Mouse (Mus musculus): ENCODE measurements around the gene Trim15. TPM values are rescaled to one million over a fixed set of nuclear protein-coding genes. Genes with fewer than 3 reads are reported as not detected.
"Not testable (repeated sequence)": the region's sequence is repeated elsewhere in the genome, so short reads cannot be mapped to it uniquely, and the experiment has no call there.

Gene Trim15
- total RNA-seq (2021), result not detected in 2 replicates
- long read RNA-seq, experiment 1, result 0 reads
- long read RNA-seq, experiment 2, result 0 reads

DNA sequence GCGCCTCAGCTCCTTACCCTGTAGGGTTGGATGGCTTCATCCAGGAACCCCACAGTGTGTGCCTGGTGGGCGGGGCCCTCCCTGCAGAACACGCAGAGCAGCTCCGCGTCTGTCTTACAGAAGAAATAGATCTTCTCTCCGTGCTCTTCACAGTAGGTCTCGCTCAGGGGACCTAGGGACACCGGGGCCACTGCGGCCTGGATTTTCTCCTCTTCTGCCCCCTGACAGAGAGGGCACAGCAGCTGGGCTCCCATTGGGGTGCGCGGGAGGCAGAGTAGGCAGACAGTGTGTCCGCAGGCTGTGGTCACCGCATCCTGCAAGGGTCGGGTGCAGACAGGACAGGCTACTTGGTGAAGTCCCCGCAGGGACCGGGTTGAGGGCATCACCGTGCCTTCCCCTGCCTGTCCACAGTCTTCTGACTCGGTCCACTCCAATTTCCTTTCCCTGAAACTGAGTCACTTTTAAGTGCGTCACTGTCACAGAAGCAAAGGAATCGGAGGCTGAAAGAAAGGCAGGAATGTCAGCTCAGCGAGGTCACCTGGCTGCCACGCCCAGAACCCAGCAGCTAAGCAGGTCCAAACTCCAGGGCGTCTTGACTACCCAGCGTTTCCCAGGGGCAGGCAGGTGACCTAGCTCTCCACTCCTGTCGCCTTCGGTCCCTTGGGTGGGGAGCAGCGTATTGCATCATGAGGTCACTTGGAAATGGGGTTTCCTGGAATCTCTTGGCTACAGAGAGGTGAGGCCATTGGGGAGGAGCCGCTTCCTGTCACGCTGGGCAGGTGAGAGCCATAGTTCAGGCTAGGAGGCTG is at the start of gene Trim15:
Gene Trim15, minus strand, starts transcription at position 492 of the 809 bp plus-strand sequence.
- DNase-seq, result no peak

DNA sequence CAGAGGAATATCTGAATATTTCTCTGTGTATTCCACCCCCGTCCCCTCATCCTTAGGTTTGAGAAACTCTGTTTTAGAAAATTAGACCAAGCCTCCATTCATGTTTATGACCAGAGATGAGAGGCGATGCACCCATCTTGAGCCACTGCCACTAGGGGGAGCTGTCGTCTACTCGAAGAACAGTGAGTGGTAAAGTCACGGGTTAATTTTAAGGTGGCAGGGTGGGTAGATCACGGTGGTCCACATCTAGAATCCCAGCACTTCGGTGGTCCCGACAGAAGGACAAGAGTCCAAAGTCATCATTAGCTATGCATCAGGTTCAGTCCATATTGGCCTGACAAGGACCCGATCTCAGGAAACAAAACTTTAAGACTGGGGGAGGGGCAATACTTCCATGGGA is 48.1 kb upstream of the Trim15 start:
- peak; percentile 75 for DNase-seq

DNA sequence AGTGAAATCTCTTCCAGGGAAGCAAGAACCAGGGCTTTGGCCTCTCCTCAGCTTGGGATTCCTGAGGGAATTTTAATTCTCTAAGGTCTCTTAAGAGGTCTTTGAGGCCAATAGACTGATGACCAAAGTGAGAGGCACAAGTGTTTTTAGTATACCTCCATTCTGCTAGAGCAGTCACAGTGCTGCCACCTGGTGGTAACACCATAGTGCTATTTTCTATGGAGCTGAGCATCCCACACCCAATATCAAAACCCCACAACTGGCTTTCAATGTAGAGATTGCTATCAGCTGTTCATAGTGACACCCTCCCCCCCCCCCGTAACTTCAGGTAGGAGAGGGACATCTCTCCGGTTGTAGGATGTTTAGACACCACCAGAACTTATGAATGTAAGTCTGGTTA is 47.1 kb upstream of the Trim15 start:
- DNase-seq, result peak; percentile 84

GRCm38 (mm10) chr17:36912031-36912430 is 45.0 kb upstream of the Trim15 start:
- no peak for DNase-seq

DNA sequence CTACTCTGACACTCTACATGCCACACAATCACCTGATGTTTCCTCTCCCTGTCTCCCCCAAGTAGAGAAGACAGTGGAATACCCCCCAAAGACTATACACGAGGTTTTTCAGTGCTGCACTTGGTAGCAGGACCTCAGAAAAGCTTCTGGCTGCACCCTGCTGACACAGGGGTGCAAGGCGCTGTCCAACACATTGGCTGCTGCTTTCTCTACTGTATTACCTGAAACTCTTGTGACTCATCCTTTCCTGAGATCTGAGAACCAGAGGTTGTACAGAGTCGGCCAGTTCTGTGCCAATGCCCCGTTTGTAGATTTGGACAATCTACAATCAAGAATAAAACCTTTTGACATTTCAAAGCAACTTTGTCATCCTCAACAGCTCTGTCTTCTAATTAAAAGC is 42.8 kb upstream of the Trim15 start:
- DNase-seq, result no peak

GRCm38 (mm10) chr17:36908235-36908634 is 41.2 kb upstream of the Trim15 start:
- no peak for DNase-seq

DNA sequence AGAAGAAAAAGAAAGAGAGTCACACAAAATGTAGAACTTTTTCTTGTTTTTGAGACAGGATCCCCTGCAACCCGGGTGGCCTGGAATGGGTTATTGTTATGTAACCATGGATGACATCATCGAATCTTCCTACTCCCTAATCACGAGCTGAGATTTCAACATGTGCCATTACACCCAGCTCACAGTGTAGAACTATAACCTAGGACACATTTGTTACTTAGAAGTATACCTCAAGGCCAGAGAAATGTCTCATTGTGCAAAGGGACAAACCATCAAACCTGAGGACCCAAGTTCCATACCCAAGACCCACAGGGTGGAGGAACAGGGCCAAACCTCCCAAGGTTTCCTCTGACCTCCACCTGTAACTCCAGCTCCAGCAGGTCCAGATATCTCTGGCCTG is 36.6 kb upstream of the Trim15 start:
- no peak for DNase-seq

GRCm38 (mm10) chr17:36900691-36901090 is 33.7 kb upstream of the Trim15 start:
- no peak for DNase-seq

DNA sequence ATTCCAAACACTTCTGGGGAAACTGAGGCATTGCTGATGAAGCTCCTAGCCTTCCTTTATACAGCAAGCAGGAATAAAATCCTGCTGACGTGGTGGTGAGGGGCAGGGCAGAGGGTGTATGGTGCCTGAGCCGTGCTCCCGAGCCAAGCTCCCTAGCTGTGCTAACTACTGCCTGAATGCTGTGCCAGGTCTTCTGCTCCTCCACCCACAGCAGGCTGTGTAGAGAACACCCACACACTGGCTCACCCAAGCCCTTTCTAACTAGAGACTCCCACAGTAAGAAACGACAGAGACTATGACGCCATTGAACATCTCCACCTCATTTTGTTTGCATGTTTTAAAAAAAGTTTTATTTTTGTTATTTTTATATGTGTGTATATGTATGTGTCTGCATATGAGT is 33.0 kb upstream of the Trim15 start:
- no peak for DNase-seq

DNA sequence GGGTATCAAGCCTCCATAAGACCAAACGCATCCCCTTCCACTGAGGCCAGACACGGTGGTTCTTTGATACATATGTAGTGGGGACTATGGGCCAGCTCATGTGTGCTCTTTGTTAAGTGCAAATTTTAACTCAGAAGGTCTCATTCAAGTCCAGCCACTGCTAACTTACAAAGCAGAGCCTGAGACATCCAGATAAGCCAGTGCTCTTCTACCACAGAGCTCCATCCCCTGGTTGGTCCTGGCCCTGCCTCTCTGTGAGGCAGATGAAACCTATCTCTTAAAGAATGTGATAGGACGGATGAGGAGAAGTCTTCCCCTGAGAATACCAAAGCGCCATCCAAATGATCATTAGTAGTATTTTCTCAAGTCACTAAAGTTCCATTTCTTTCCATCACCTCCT is 32.4 kb upstream of the Trim15 start:
- no peak for DNase-seq

- DNase-seq, result no peak
Measured at GRCm38 (mm10) chr17:36897552-36898205, 30.7 kb upstream of the Trim15 start, which contains the start of gene Trim31. Gene Trim31, plus strand, starts transcription at chr17:36898118.

DNA sequence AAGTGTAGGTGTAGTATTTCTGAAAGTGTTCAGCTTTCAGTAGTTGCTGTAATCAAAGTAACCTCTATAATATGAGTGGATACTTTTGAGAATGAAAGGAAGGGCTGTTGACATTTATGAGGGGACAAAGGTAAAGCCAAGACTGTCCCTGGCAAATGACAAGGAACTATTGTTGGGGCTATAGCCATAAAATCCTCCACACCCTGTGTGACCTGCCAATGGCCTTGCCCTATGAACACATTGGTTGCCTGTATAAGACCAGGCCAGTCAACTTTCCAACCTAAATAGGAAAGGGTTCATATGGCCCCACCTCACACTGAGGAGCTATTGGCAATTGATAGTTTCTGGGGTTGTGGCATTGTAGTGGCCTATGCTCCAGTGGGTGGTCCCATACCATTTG is 30.1 kb upstream of the Trim15 start:
- no peak for DNase-seq

- peak; percentile 61 for DNase-seq
Measured at GRCm38 (mm10) chr17:36896583-36896982, 29.6 kb upstream of the Trim15 start.

DNA sequence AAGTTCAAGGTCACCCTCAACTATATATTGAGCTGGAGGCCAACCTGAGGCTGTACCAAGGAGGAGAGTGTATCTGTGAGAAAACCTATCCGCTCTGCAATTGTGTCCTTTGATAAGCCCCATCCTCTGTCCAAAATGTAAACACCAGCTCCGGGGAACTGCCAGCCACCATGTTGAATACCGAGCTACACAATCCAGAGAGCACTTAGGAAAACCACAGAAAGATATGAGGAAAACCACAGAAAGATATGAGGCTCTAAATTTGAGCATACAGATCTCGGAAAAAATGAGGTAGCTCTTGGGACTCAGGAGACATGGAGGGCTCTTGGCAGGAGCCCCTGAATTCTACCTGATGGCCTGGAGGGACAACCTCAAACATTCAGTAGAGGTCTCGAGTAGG is 26.4 kb upstream of the Trim15 start:
- no peak for DNase-seq

DNA sequence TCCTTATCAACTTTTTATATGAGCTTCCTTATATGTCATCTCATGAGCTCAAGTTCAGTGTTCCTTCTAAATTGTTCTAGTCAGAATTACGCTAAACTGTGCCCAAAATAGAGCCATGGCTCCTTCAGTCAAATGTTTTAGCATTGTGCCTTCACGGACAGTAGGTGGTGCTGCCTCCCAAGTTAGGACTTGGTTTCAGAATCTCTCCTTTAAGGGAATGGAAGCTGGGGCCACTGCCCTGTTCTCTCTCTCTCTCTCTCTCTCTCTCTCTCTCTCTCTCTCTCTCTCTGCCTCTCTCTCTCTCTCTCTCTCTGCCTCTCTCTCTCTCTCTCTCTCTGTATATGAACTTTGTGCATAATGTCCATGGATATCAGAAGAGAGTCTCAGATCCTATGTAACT is 25.4 kb upstream of the Trim15 start:
- peak; percentile 60 for DNase-seq

- not testable (repeated sequence) for DNase-seq
Measured at GRCm38 (mm10) chr17:36891496-36891895, 24.5 kb upstream of the Trim15 start.

- no peak for DNase-seq
Measured at GRCm38 (mm10) chr17:36890073-36890903, 23.3 kb upstream of the Trim15 start, which contains the start of gene Trim40. Gene Trim40, minus strand, starts transcription at chr17:36890123.

DNA sequence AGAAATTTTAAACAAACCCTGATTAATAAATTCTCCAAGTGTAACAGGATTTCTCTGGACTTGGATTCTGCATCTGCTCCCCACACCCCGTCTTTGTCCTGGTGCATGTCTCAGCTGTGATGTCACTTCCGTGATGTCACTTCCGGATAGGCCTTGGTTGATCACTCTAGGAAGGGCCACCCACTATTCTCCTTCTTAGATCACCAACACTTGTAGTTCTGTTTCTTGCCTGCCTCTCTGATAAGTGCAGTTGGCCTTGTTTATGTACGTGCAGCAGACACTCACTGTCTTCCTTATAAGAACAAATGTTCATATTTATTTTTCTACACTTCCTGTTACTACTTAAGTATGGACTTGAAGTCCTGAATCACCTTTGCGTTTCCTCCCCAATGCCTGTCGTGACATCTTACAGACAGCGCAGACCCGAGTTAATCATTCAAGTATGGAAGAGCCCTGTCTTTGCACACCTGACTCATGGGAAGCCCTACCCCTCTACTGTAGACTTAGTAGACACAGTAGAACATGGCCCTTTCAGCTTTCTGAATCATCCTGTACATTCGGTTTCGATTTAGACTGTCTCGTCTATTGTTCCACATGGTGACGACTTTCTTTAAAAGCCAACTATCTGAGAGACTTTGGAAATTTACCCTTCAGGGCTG is 18.3 kb upstream of the Trim15 start:
- DNase-seq, result no peak

GRCm38 (mm10) chr17:36883350-36883749 is 16.3 kb upstream of the Trim15 start:
- no peak for DNase-seq

DNA sequence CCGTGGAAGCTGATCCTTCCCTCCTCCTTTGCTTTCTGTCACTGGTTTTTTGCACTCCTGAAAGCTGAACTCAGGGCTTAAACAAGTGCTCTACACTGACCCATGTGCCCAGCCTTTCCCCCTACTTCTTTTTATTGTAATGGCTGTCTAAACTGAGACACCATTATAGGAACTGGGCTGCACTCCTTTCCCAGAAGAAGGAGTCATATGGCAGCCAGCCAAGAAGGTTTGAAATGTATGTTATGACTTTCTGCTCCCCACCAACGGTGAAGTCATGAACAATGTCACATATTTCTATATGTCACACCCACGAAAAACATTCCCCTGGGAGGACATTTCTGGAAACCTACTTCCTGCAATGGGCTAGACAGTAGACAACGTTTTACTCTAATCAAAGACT is 7.6 kb upstream of the Trim15 start:
- DNase-seq, result no peak

DNA sequence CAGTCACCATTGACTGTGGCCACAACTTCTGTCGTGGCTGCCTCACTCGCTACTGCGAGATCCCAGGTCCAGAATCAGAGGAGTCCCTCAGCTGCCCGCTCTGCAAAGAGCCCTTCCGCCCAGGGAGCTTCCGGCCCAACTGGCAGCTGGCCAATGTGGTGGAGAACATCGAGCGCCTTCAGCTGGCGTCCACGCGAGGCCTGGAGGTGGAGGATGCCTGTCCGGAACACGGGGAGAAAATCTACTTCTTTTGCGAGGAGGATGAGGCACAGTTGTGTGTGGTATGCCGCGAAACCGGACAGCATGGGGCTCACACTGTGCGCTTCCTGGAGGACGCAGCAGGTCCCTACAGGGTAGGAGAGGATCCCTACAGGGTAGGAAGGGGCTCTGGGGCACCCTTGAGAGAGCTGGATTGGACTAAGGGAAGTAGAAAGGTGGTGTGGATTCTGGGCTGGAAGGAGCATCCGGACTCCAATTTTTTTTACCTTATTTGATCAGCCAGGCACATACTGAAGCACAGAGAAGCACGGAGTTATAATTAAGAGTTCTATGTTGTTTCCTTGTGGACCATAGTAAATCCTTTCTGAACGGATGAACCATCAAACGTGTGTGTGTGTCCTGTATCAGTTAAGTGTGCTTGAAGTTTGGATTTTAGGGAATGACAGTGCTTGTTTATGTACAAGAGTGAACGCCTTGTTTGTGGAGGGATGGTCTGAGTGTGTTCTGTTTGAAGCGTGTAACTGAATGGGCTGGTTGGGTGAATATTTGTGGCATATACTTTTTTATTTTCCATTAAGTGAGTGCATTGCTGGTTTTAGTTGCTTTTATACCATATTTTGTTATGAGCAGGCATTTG is 3.2 kb upstream of the Trim15 start:
- DNase-seq, result peak; percentile 48
